Mouse (Mus musculus): Measurements from ENCODE around the gene Ripor1.

Ripor1 gene

GRCm38 (mm10) chr8:105605491-105606188, 585 bp downstream of the Ripor1 start:
- DNase-seq (ENCODE audit: extremely low spot score, low read depth, low spot score), result no peak

DNA sequence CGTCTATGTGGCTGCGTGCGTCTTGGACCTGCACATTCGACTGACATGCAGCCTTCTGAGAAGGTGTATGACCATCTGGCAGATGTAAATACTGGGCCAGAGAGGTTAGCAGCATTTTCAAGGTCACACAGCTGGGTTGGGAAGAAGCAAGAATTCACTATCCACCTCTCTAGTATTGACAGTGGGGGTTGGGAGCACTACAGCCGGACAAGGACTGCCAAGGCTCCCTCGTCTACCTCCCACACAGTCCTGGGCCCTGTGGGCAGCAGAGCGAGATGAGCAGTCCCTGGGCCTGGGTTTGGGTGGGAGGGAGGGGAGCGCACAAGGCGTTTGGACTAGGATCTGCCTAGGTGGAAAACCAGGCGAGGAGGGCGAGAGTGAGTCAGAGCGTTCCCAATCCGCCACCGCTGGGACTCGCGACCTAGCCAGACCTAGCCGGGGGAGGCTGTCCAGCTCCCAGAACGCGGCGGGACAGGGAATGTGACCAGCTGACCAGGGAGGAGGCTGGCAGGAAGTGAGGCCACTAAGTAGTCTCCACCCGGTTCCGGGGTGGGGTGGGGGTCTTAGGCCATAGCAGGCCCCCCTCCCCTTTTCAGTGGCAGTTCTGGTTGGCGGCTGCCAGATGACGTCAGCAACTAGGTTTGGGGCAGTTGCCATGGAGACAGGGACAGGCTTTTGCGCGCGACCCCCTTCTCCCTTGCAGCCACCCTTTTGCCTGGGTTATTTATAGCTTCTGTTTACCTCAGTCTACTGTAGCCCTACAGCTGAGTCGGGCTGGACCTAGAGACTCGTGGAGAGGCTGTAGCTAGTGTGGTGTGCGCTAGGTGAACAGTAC, 1.4 kb downstream of the Ripor1 start:
- DNase-seq (ENCODE audit: extremely low spot score, low read depth, low spot score), result no peak

DNA sequence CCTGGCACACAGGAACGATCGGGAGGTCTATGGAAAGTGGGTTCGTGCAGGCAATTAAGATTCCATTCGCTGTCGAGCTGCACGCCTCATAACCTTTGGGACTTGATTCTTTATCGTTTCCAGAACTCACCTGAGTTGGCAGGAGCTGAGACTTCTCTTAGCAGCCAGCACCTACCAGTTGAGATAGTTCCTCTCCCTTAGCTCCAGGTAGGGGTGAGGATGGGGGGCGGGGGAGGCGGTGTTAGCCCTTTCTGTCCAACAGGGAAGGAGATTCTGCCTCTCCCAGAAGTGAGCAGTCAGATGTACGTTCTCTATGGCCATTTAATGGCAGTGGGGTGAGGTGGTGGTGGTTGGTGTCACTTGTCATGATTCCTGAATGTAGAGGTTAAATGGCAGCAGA, 2.0 kb downstream of the Ripor1 start:
- DNase-seq (ENCODE audit: extremely low spot score, low read depth, low spot score), result no peak

DNA sequence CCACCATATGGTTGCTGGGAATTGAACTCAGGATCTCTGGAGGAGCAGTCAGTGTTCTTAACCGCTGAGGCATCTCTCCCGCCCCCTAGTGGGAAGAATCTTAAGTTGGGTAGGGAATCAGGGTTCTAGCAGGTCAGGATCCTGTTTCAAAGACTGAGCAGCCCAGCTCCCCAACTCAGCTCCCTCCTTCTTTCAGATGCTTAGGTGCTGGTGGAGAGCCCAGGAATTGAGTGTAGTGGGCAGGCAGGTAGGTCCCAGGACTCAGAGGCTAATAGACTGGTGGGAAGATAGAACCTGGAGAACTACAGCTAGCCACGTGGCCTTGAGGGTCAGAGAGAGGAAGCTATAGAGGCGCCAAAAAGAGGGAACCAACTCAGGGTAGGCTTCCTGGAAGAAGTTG, 2.6 kb downstream of the Ripor1 start:
- DNase-seq (ENCODE audit: extremely low spot score, low read depth, low spot score), result no peak

- no peak for DNase-seq (ENCODE audit: extremely low spot score, low read depth, low spot score)
These were observed 4.3 kb downstream of the Ripor1 start for GRCm38 (mm10) chr8:105609355-105609754.

DNA sequence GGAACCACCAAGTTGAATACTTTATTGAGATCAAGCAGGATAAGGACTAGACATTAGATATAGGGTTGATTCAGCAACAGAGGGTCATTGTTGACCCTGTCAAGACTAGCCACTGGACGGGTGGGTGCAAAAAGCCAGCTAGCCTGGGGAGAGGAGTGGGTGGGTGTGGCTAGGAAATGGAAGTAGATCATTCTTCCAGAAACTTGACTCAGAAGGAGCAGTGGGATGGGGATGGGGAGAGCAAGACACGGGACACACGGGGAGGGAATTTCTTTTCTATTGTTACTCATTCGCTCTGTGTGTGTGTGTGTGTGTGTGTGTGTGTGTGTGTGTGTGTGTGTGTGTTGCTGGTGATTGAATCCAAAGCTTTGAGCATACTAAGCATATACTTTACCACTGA, 4.7 kb downstream of the Ripor1 start:
- no peak for DNase-seq (ENCODE audit: extremely low spot score, low read depth, low spot score)

DNA sequence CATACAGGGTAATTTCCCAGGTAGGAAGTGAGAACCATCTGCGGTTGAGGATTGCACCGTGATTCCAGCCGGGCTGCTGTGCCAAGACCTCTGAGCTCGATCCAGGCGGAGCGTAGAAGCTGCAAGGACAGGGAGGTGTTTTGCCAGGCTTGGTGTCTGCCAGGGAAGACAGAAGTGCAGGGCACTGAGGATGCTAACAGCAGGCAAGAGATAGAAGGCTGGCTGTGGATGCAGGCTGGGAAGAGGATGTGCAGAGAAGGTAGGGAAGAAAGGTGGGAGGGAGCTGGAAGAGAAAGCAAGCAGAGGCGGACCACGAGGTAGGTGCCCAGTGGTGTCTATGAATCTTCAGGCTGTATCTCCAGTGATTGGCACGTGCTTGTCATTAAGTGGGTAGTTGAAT, 6.8 kb downstream of the Ripor1 start:
- no peak for DNase-seq (ENCODE audit: extremely low spot score, low read depth, low spot score)

- no peak for DNase-seq (ENCODE audit: extremely low spot score, low read depth, low spot score)
These were observed 8.0 kb downstream of the Ripor1 start for GRCm38 (mm10) chr8:105613037-105613436.

DNA sequence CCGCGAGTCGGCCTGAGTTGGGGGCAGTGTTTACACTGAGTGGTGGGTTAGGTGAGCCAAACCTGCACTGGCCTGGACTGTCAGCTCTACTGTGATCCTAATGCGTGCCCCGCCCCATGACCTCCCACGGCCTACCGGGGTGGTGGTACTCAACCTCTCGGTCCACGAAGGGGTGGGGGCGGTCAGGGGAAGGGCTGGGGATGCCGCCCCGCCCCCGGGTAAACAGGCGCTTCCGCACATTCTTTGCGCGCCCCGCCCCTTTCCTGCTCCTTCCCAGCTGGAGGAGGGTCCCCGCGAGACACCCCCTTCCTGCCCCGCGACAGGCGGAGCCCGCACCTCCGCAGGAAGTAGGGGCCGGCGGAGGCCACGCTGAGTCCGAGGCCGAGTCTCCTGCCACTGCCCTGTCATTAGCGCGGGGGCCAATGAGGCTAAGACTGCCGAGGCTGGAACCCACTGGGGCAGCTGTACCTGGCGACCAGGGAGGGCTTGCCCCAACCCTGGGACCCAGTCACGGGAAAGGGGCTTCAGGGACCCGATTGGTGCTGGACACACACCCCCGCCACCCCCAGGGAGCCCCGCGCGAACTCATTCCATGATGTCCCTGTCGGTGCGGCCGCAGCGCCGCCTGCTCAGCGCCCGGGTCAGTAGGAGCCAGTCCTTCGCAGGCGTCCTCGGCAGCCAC, 8.9 kb downstream of the Ripor1 start:
- DNase-seq (ENCODE audit: extremely low spot score, low read depth, low spot score), result no peak

- DNase-seq (ENCODE audit: extremely low spot score, low read depth, low spot score), result no peak
These were observed 10.9 kb downstream of the Ripor1 start for GRCm38 (mm10) chr8:105615942-105616341.

- no peak for DNase-seq (ENCODE audit: extremely low spot score, low read depth, low spot score)
These were observed 12.6 kb downstream of the Ripor1 start for GRCm38 (mm10) chr8:105617451-105618278.

GRCm38 (mm10) chr8:105618279-105618634, 13.2 kb downstream of the Ripor1 start:
- no peak for DNase-seq (ENCODE audit: extremely low spot score, low read depth, low spot score)

DNA sequence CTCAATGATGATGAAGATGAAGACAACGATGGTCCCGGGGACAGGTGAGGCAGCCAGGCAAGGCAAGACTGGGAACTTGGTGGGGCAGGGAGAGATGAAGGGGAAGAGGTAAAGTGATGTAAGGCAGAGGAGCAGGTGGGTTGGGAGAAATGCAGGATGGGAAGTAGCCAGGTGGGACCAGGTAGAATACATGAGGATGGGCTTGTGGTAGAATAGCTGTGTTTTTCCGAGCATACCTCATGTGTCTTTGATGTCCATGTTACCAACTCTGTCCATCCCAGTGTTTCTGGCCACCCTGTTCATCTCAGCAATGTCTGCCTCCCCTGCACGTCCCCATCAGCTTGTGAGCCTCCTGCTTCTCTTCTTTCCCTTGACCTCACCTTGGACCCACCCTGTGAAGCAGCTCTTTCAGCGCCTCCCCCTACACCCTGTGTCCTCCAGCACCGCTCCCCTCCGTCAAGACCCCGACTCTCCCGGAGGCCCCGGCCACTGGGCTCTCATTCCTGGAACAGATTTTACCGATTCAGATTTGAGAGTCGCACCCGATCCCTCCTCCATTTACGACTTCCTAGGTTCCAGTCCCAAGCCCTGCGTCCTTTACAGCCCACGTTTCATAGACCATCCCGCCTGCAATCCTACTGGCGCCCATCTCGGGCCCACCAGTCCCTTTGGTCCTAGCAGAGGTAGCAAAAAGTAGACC, 14.0 kb downstream of the Ripor1 start:
- DNase-seq (ENCODE audit: extremely low spot score, low read depth, low spot score), result no peak

DNA sequence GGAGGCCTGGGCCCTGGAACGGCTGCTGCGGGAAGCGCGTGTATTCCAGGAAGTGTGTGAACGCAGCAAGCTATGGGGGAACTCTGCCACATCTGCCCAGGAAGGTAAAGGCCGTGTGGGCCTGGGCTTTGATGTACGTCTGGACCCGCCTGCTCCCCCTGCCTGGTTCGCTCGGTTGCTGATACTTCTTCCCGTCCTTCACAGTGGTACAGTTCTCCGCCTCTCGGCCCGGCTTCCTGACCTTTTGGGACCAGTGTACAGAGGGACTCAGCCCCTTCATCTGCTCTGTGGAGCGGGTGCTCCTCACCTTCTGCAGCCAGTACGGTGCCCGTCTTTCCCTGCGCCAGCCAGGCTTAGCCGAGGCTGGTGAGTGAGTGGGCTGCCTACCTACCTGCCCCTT, 15.2 kb downstream of the Ripor1 start:
- DNase-seq (ENCODE audit: extremely low spot score, low read depth, low spot score), result no peak

DNA sequence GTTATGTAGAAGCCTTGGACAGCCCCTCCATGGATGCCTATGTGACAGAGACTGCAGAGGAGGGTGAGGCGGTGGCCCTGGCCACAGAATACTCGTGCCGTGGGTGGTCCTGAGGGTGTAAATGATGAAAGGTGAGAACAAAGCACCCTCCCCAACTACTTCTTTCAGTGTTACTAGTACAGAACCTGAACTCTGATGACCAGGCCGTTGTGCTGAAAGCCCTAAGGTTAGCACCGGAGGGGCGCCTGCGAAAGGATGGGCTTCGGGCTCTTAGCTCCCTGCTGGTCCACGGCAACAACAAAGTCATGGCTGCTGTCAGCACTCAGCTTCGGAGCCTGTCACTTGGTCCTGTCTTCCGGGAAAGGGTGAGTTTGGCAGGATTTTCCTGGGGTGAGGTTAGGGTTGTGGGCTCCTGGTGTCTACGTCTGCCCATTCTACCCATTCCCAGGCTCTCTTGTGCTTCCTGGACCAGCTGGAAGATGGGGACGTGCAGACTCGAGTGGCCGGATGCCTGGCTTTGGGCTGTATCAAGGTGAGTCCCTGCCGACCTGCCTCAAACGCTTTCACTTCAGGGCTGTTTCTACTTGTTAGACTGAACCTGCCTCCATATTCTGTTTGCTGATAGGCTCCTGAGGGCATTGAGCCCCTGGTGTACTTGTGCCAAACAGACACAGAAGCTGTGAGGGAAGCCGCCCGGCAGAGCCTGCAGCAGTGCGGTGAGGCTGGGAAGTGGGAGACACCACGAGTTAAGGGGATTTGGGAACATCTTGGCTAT, 16.1 kb downstream of the Ripor1 start:
- no peak for DNase-seq (ENCODE audit: extremely low spot score, low read depth, low spot score)

DNA sequence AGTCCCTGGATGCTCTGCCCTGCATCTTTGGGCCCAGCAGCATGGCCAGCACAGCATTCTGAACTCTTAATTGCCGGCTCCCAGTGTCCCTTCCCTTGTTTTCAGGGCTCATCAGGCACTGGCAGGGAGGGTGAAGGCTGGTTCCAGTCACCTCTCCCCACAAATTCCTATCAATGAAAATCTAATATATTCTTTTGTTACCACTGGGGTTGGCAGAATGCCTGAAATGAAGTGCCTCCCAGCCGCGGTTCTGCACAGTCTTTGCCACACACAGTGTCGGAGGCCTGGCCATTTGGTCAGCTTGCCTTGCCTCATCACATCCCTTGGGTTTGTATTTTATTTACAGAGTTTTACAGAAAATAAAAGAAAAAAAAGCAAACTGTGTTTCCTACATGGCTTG, 16.8 kb downstream of the Ripor1 start:
- DNase-seq (ENCODE audit: extremely low spot score, low read depth, low spot score), result no peak

GRCm38 (mm10) chr8:105622421-105622920, 17.4 kb downstream of the Ripor1 start:
- DNase-seq (ENCODE audit: extremely low spot score, low read depth, low spot score), result peak; percentile 96

- no peak for DNase-seq (ENCODE audit: extremely low spot score, low read depth, low spot score)
These were observed 18.1 kb downstream of the Ripor1 start for GRCm38 (mm10) chr8:105623118-105623517.

- DNase-seq (ENCODE audit: extremely low spot score, low read depth, low spot score), result no peak
These were observed 18.7 kb downstream of the Ripor1 start for GRCm38 (mm10) chr8:105623679-105624245.

All from hindlimb bud, embryonic 11.5 days (tissue).